Mouse (Mus musculus) c-Kit-positive CD71-positive TER-119-negative erythroid progenitor cells, embryonic 14.5 days (primary cell): ENCODE results near the gene Nlrp2.

Experiments used
- DNase-seq: peaks from one replicate; pipeline ENCODE4 v3.0.0-alpha.2; 2013; ENCODE audit warnings: low read depth

The Nlrp2 gene

GRCm38 (mm10) chr7:5350935-5351334, at the start of gene Nlrp2:
Gene Nlrp2 (minus strand): TSS chr7:5351035.
- DNase-seq, result no peak

- no peak for DNase-seq
These were observed 15.9 kb upstream of the Nlrp2 start for GRCm38 (mm10) chr7:5366724-5367123.

- no peak for DNase-seq
These were observed 12.8 kb upstream of the Nlrp2 start for GRCm38 (mm10) chr7:5363599-5363998.

- DNase-seq, result no peak
These were observed 598 bp downstream of the Nlrp2 start, which contains the start of gene Gm5065 for GRCm38 (mm10) chr7:5350237-5350636. Gene Gm5065 (plus strand): TSS chr7:5350537.

- DNase-seq, result no peak
These were observed 23.3 kb downstream of the Nlrp2 start for GRCm38 (mm10) chr7:5327511-5327910.

- DNase-seq, result no peak
These were observed 62.6 kb downstream of the Nlrp2 start for GRCm38 (mm10) chr7:5288281-5288680.

- DNase-seq, result no peak
These were observed 87.8 kb downstream of the Nlrp2 start for GRCm38 (mm10) chr7:5263051-5263450.
